Mouse (Mus musculus): ENCODE data around the gene Spata20.
A peak's percentile ranks its signal among the peaks of the same experiment; 100 is the strongest.

Spata20 gene

GRCm38 (mm10) chr11:94481963-94482362, 4.0 kb downstream of the Spata20 start:
- no peak for DNase-seq

DNA sequence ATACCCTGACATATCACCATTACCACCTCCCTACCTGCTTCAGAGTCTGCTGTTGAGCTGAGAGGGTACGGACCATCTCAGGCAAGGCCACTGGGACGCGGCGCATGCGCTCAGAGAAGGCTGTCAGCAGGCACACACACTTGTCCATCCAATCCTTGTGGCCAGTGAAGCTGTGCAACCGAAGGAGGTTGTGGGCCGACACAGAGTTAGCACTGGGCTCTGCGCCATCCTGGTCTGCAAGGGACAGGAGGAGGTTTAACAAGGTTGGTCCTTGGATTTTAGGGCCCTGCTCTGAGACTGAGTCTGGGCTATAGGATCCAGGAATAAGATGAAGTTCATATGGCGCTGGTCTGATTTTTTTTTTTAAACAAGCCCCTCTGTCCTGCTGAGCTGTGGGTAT, 5.6 kb downstream of the Spata20 start:
- no peak for DNase-seq

GRCm38 (mm10) chr11:94477651-94478050, 8.3 kb downstream of the Spata20 start:
- DNase-seq, result peak; percentile 68

- DNase-seq, result no peak
These were observed 10.3 kb downstream of the Spata20 start for GRCm38 (mm10) chr11:94475722-94476121.

DNA sequence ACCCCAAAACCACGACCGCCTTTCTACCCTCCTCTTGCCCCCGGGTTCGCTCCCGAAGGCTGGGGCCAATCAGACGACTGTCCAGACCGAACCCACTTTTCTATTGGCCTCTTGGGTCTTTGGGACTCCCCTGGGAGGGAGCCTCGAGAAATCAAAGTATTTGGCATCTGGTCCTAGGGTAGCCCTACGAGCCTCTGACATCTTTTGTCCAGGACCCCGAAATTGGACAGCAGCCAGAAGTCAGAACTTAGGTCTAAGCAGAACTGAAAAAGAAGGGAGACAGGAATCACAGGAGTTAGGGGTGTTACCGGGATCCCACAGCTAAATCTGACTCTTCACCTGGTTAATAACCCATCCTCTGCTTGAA, 11.5 kb downstream of the Spata20 start:
- no peak for DNase-seq

- DNase-seq, result peak; percentile 79
These were observed 12.1 kb downstream of the Spata20 start, which contains the start of gene Cacna1g for GRCm38 (mm10) chr11:94473707-94474543. Cacna1g (minus strand) TSS chr11:94474198.

GRCm38 (mm10) chr11:94472916-94473706, 12.9 kb downstream of the Spata20 start:
- DNase-seq, result no peak

DNA sequence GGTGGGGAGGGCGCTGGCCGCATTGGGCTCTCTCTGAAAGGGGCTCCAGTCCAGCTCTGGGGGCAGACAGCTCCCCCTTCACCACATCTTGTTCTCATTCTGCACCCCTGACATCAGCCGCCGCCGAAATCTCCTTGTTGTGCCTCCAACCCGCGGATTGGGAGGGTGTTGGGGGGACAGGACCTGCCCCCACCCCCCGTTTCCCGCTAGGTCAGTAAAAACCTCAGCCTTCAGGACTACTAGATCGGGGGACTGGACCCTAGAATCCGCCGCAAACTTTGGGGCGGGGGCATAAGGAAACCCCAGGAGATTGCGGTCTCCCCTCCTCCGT, 13.4 kb downstream of the Spata20 start:
- no peak for DNase-seq

GRCm38 (mm10) chr11:94471740-94472584, 14.0 kb downstream of the Spata20 start:
- DNase-seq, result no peak

DNA sequence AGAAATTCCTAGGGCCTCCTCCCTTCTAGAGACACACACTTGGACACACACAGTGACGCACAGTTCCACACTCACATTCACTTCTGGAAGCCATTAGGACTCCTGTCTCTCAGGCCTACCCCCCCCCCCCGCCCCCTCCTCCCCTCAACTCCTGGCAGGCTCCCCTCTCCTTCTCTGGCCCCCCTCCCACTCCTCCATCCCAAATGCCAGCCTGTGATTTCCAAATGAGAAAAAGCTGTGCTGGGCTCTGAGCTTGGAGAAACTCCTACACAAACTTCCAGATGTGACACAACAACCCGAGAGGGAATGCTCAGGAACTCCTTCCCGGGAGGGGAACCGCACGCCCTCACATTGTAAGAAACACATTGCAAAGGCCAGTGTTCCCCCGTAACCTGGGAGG, 15.6 kb downstream of the Spata20 start:
- no peak for DNase-seq

- no peak for DNase-seq
These were observed 16.6 kb downstream of the Spata20 start for GRCm38 (mm10) chr11:94469136-94470064.

- no peak for DNase-seq
These were observed 17.4 kb downstream of the Spata20 start for GRCm38 (mm10) chr11:94468582-94469064.

GRCm38 (mm10) chr11:94466333-94466855, 19.6 kb downstream of the Spata20 start:
- DNase-seq, result no peak

DNA sequence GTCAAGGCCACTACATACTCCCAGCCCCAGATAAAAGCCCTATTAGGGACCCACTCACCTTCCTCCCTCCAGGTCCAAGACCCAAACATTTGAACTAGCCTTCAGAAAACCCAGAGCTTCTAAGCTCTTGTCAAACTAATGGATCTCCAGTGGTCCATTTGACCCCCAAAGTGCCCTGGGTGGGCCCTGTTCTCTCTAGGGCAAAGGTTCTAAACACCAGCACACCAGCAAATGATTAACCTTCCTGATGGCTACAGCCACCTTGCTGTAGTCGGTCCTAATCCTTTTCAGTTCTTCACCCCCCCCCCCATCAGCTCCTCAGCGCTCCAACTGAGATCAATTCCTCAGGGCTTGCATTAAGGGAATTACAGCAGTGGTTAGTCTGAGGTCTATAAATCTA, 21.8 kb downstream of the Spata20 start:
- no peak for DNase-seq

DNA sequence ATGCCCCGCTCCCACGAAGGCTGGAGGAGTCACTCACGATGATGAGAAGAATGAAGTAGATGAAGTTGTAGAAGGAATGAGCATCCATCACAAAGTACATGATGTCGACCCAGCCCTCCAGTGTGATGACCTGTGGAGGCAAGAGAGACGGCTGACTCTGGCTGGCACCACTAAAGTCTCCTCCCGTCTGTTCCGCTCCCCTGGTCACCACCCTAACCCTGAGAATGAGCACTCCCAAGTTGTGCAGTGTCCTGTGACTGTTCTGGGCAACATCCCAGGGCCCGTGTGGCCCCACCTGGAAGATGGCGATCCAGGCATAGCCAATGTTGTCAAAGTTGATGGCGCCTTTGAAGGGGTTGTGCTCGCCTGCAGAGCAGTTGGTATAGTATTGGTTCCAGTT, 24.1 kb downstream of the Spata20 start:
- DNase-seq, result no peak

GRCm38 (mm10) chr11:94457001-94457400, 29.0 kb downstream of the Spata20 start:
- no peak for DNase-seq

- DNase-seq, result no peak
These were observed 29.6 kb downstream of the Spata20 start for GRCm38 (mm10) chr11:94456347-94456746.

GRCm38 (mm10) chr11:94455161-94455820, 30.7 kb downstream of the Spata20 start:
- no peak for DNase-seq

- no peak for DNase-seq
These were observed 31.2 kb downstream of the Spata20 start for GRCm38 (mm10) chr11:94454756-94455155.

DNA sequence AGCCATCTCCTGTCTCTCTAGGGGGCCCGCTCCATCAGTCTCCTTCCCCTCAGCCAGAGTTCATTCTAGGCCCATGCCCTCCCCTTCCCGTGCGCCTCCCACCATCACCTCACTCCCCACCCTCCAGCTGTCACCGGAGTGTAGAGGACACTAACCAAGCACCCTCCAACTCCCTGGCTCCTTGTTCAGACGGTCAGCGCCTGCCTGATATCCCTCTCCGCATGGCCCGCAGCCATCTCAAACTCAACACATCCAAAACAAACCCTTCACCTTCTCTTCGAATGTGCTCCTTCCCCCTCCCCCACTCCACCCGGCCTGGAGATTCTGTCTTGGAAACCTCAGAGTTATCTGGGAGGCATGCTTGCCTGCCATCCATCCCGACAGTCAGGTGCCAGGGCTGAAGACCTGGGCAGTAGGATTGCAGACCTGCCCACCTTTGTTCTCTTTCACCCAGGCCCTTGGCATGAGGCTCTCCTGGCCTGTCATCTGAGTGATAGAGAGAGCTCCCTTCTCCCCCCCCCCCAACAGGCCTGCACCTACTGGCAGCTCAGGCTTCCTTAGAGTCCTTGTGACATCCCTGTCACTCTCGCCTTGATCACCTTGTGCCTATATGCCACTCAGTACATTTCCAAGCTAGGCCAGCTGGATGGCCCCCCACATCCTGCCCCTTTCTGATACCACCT, 34.7 kb downstream of the Spata20 start:
- DNase-seq, result no peak

GRCm38 (mm10) chr11:94449886-94450285, 36.1 kb downstream of the Spata20 start:
- DNase-seq, result no peak
